Mouse (Mus musculus): ENCODE measurements around the gene Atp1b2. TPM values are rescaled to one million over a fixed set of nuclear protein-coding genes. Genes with fewer than 3 reads are reported as not detected.

Atp1b2 gene
- 31.0 and 36.2 TPM in 2 replicates for polyA plus RNA-seq (2014; fragmentation: Nextera tagmentation; extraction: Ambion mirVana)

DNA sequence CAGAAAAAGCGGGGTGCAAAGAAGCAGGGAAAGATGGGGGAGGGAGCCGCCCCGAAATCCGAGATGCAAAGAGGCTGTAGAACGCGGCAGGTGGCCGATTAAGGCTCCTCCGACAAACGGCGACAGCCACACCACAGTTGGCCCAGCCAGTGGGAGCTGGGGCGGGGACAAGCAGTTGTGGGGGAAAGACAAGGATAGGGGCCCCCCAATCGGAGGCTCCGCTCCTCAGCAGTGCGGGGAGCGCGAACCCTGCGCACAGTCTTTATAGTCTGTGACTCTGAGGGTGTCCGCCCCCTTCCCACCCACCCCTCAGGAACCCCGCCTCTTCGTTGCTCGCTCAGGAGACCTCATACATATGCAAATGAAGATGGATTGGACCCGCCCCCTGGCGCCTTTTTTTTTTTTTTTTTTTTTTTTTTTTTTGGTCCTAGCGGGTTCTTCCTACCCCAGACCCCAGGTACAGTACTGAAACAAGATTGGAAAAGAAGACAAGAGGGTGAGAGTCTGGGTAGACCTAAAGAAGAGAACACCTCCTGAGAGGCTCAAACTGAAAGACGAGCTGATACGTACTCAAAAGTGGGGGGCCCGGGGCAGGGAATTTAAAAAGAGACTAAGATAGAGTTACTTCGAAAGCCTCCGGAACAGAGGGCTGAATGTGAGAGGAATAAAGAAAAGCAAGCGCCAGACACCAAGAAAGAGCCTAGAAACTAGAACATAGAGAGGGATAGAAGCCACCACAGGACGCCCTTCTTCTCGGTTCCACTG lies at the start of gene Atp1b2:
Atp1b2 (minus strand) TSS at position 217 of the 765 bp plus-strand sequence.
- Histone ChIP-seq H3K4me2 (peak within 1 kb of the TSS; percentile 99), H3K9ac (ENCODE audit: low read depth, low read length) (peak within 1 kb of the TSS; percentile 83), H3K4me3 (ENCODE audit: low read depth, low read length) (peak within 1 kb of the TSS; percentile 59), H3K27ac (ENCODE audit: low read depth, low read length) (peak within 1 kb of the TSS; percentile 77), H3K9me3 (replicated peaks; ENCODE audit: control insufficient read depth, low read length) (no peaks in the 10 kb centered on the region), H3K4me1 (ENCODE audit: control insufficient read depth, insufficient read depth, low read length) (peaks cover 26% of the 10 kb centered on the region), H3K36me3 (ENCODE audit: control insufficient read depth, insufficient read depth, low read length) (no peaks in the 10 kb centered on the region), H3K27me3 (ENCODE audit: control insufficient read depth, insufficient read depth, low read length) (no peaks in the 10 kb centered on the region)
- peak; percentile 88 for ATAC-seq (replicated peaks; ENCODE audit: insufficient number of reproducible peaks, low FRiP score, low TSS enrichment)
- WGBS (ENCODE audit: insufficient replicate concordance): 1% methylated on average over 32 of the region's 32 CpGs

DNA sequence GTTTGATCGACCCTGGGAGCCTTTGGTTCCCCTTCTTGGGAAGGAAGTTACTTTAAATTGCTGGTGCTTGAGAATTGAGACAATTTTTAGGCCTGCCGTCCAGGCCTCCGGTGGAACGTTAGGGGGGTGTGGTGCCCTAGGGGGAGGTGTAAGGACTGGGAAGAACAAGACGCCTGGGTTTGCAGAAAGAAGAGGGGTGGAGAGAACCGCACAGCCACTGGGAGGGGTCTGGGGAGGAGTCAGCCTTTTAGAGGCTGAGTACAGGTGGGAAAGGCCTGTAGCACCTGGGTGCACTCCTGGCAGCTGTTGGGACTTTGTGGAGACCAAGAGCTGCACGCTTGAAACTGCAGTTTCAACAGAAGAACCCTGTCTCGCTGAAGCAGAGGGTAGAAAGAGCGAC lies 49.0 kb upstream of the Atp1b2 start:
- Histone ChIP-seq H3K27ac (ENCODE audit: low read depth, low read length) (peak overlapping the region; percentile 41; the same call in 1 of the 2 replicates), H3K9ac (ENCODE audit: low read depth, low read length) (no peak overlapping the region), H3K4me2 (peak overlapping the region; percentile 34; the same call in 1 of the 2 replicates), H3K36me3 (ENCODE audit: control insufficient read depth, insufficient read depth, low read length) (peaks cover 55% of the 10 kb centered on the region), H3K27me3 (ENCODE audit: control insufficient read depth, insufficient read depth, low read length) (no peaks in the 10 kb centered on the region), H3K4me3 (ENCODE audit: low read depth, low read length) (no peak overlapping the region), H3K4me1 (ENCODE audit: control insufficient read depth, insufficient read depth, low read length) (peaks cover 21% of the 10 kb centered on the region), H3K9me3 (replicated peaks; ENCODE audit: control insufficient read depth, low read length) (no peaks in the 10 kb centered on the region)
- 41% methylated on average over 9 of the region's 9 CpGs for WGBS (ENCODE audit: insufficient replicate concordance)
- no peak for ATAC-seq (replicated peaks; ENCODE audit: insufficient number of reproducible peaks, low FRiP score, low TSS enrichment)

DNA sequence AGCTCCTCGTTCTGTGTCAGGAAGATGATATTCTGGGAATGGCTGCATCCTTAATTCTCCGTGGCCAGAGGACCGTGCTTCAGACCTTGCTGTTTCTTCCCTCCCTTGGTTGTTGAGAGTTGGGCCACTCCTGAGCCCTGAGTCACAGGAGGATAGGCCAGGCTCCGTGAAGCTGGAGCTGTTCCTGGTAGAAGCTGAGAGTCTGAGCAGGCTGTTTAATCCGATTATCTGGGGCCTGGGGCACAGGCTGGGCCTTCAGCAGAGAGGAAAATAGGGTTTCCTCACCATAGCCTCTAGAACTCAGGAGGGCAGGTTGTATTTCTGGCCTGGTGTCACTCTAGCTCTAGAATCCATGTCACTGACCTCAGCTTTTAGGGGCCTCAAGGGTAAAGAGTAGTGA lies 47.7 kb upstream of the Atp1b2 start:
- Histone ChIP-seq H3K9ac (ENCODE audit: low read depth, low read length) (no peak overlapping the region), H3K4me1 (ENCODE audit: control insufficient read depth, insufficient read depth, low read length) (peaks cover 21% of the 10 kb centered on the region)
- WGBS (ENCODE audit: insufficient replicate concordance): 66% methylated on average over 5 of the region's 5 CpGs

DNA sequence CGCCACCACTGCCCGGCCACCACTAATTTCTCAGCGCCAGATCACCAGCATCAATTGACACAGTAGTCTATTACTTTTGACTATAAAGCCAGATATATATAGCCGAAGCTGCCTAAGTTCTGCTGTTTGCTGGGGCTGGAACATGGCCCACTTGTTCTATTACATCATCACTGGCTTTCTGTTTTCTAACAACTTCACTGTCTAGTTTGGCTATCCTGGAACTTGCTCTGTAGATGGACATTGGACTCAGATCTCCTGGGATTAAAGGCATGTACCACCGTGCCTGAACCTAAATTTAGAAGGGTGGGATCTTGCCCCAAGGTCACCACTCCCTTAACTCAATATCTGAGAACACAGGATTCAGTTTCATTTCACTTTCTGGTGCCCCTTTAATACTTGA lies 40.1 kb upstream of the Atp1b2 start:
- Histone ChIP-seq H3K27me3 (ENCODE audit: control insufficient read depth, insufficient read depth, low read length) (no peaks in the 10 kb centered on the region), H3K27ac (ENCODE audit: low read depth, low read length) (no peak overlapping the region), H3K36me3 (ENCODE audit: control insufficient read depth, insufficient read depth, low read length) (peaks cover 64% of the 10 kb centered on the region), H3K9ac (ENCODE audit: low read depth, low read length) (no peak overlapping the region), H3K4me3 (ENCODE audit: low read depth, low read length) (no peak overlapping the region), H3K4me1 (ENCODE audit: control insufficient read depth, insufficient read depth, low read length) (no peaks in the 10 kb centered on the region), H3K4me2 (no peak overlapping the region), H3K9me3 (replicated peaks; ENCODE audit: control insufficient read depth, low read length) (no peaks in the 10 kb centered on the region)
- no peak for ATAC-seq (replicated peaks; ENCODE audit: insufficient number of reproducible peaks, low FRiP score, low TSS enrichment)
- WGBS (ENCODE audit: insufficient replicate concordance): 82% methylated on average over 5 of the region's 5 CpGs

More for the DNA sequence above, 47.7 kb upstream of the Atp1b2 start:
- H3K9me3 ChIP-seq (replicated peaks; ENCODE audit: control insufficient read depth, low read length): no peaks in the 10 kb centered on the region
- ATAC-seq (replicated peaks; ENCODE audit: insufficient number of reproducible peaks, low FRiP score, low TSS enrichment): no peak
- no peak overlapping the region for H3K4me2 ChIP-seq
- H3K27ac ChIP-seq (ENCODE audit: low read depth, low read length): no peak overlapping the region
- no peaks in the 10 kb centered on the region for H3K27me3 ChIP-seq (ENCODE audit: control insufficient read depth, insufficient read depth, low read length)
- H3K4me3 ChIP-seq (ENCODE audit: low read depth, low read length): no peak overlapping the region
- peaks cover 65% of the 10 kb centered on the region for H3K36me3 ChIP-seq (ENCODE audit: control insufficient read depth, insufficient read depth, low read length)

DNA sequence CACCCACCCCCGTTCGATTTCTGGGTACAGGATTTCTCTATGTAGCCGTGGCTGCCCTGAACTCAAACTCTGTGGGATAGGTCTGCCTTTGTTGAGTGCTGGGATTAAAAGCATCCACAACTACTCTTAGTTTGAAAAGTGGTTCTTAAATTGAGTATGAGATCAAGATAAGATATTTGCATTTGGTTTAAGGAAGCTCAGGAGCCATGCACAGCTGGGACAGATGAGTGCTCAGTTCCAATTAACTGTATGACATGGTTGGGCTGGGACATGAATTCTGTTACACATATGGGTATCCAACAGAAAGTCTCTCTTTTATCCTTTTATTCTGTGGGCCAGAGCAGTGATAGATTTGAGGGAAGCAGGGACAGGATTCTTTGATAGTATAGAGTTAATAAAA lies 29.7 kb upstream of the Atp1b2 start:
- Histone ChIP-seq H3K27ac (ENCODE audit: low read depth, low read length) (no peak overlapping the region), H3K9me3 (replicated peaks; ENCODE audit: control insufficient read depth, low read length) (no peaks in the 10 kb centered on the region), H3K4me2 (no peak overlapping the region; the same call in 1 of the 2 replicates), H3K9ac (ENCODE audit: low read depth, low read length) (no peak overlapping the region), H3K4me3 (ENCODE audit: low read depth, low read length) (no peak overlapping the region), H3K27me3 (ENCODE audit: control insufficient read depth, insufficient read depth, low read length) (no peaks in the 10 kb centered on the region), H3K36me3 (ENCODE audit: control insufficient read depth, insufficient read depth, low read length) (peaks cover 15% of the 10 kb centered on the region), H3K4me1 (ENCODE audit: control insufficient read depth, insufficient read depth, low read length) (peaks cover 20% of the 10 kb centered on the region)
- WGBS (ENCODE audit: insufficient replicate concordance): 86% methylated on average over 3 of the region's 3 CpGs
- ATAC-seq (replicated peaks; ENCODE audit: insufficient number of reproducible peaks, low FRiP score, low TSS enrichment): no peak

DNA sequence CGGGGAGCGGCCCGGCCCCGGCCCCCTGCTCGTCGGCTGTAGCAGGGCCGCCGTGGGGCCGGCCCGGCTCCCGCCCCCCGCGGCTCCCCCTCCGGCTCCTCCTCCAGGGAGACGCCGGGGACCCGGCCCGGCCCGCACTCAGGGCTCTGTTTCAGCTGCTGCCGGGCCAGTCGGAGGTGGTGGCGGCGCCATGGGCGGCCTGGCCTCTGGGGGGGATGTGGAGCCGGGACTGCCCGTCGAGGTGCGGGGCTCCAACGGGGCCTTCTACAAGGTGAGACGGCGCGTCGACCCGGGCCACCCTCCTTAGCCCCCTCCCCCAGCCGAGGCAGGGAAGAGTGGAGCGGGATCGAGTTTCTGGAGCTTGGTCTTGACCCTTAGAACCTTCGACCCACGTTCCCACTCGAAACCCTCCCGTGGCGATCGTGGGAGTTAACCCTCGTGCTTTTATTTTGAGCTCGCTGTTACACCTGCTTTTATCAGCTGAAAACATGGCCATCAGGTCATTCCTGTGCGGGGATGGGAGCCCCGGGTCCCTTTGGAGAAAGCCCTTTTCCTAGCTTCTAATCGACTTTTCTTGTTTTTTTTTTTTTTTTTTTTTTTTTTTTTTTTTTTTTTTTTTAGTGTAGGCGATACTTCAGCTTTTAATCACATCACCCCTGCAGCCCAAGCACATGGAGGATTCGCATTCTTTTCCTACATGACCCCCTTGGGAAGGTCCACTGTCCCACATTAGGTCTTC lies 27.6 kb upstream of the Atp1b2 start:
- H3K4me1 ChIP-seq (ENCODE audit: control insufficient read depth, insufficient read depth, low read length): peaks cover 20% of the 10 kb centered on the region
- peak overlapping the region; percentile 98 for H3K27ac ChIP-seq (ENCODE audit: low read depth, low read length)
- under 1% methylated on average over 42 of the region's 50 CpGs for WGBS (ENCODE audit: insufficient replicate concordance)
- H3K4me3 ChIP-seq (ENCODE audit: low read depth, low read length): peak overlapping the region; percentile 97
- H3K36me3 ChIP-seq (ENCODE audit: control insufficient read depth, insufficient read depth, low read length): peaks cover 4% of the 10 kb centered on the region; the same call in 1 of the 2 replicates
- H3K4me2 ChIP-seq: peak overlapping the region; percentile 89
- H3K9me3 ChIP-seq (replicated peaks; ENCODE audit: control insufficient read depth, low read length): no peaks in the 10 kb centered on the region
- peak; percentile 62 for ATAC-seq (replicated peaks; ENCODE audit: insufficient number of reproducible peaks, low FRiP score, low TSS enrichment)
- H3K27me3 ChIP-seq (ENCODE audit: control insufficient read depth, insufficient read depth, low read length): no peaks in the 10 kb centered on the region
- H3K9ac ChIP-seq (ENCODE audit: low read depth, low read length): peak overlapping the region; percentile 96

DNA sequence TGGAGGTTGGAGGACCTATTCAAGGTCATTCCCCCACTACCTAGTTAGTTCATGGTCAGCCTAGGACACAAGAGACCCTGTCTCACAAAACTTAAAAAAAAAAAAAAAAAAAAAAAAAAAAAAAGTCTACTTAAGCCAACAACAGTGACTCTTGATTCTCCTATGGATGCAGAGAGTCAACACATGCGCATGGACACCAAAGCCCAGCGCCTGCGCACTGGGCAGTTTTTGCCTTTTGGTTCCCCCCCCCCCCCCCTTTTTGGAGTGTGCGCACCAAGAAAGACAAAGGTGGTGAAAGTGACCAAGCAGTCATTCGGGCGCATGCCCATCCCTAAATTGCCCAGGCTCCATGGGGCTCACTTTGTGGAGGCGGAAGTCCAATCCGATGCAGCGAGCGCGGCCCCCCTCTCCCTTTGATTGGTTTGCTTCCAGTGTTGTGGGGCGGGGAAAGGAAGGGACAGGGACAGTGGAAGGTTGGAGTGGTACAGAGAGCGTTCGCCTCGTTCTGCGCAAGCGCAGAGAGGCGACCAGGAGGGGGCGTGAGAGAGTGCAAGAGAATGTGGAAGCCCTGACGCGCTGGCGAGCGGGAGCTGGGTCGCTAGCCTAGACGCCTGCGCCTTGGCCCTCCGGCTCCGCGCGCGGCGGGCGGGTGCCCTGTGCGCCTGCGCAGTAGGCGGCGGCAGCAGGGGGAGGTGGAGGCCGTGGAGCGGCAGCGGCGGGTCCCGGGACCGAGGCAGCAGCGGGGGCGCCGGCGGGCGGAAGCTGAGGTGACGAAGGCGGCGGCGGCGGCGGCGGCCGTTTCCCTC lies 26.7 kb upstream of the Atp1b2 start, which contains the start of gene Fxr2:
Fxr2 (plus strand) TSS at position 707 of the 806 bp plus-strand sequence.
- ATAC-seq (replicated peaks; ENCODE audit: insufficient number of reproducible peaks, low FRiP score, low TSS enrichment): peak; percentile 97
- Histone ChIP-seq H3K27ac (ENCODE audit: low read depth, low read length) (peak within 1 kb of the TSS; percentile 98), H3K9ac (ENCODE audit: low read depth, low read length) (peak within 1 kb of the TSS; percentile 96), H3K4me2 (peak within 1 kb of the TSS; percentile 89), H3K36me3 (ENCODE audit: control insufficient read depth, insufficient read depth, low read length) (peaks cover 3% of the 10 kb centered on the region; the same call in 1 of the 2 replicates), H3K9me3 (replicated peaks; ENCODE audit: control insufficient read depth, low read length) (no peaks in the 10 kb centered on the region), H3K4me1 (ENCODE audit: control insufficient read depth, insufficient read depth, low read length) (peaks cover 20% of the 10 kb centered on the region), H3K27me3 (ENCODE audit: control insufficient read depth, insufficient read depth, low read length) (no peaks in the 10 kb centered on the region), H3K4me3 (ENCODE audit: low read depth, low read length) (peak within 1 kb of the TSS; percentile 97)
- under 1% methylated on average over 43 of the region's 56 CpGs for WGBS (ENCODE audit: insufficient replicate concordance)

DNA sequence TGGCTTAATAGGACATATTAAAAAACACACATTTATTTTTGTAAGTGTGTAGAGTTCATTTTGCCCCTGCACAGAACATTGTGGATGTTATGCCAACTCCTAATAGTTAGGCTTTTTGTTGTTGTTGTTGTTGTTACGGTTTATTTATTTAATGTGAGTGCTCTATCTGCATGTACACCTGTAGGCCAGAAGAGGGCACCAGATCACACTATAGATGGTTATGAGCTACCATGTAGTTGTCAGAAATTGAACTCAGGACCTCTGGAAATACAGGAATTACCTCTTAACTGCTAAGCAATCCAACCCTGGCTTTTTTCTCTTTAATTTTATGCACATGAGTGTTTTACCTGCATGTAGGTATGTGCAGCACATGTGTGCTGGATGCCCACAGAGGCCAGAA lies 24.1 kb upstream of the Atp1b2 start:
- WGBS (ENCODE audit: insufficient replicate concordance): 69% methylated on average over 1 of the region's 1 CpGs
- H3K4me2 ChIP-seq: no peak overlapping the region
- no peak overlapping the region for H3K27ac ChIP-seq (ENCODE audit: low read depth, low read length)

More for the DNA sequence above, 24.1 kb upstream of the Atp1b2 start:
- Histone ChIP-seq H3K36me3 (ENCODE audit: control insufficient read depth, insufficient read depth, low read length) (no peaks in the 10 kb centered on the region), H3K9ac (ENCODE audit: low read depth, low read length) (no peak overlapping the region), H3K27me3 (ENCODE audit: control insufficient read depth, insufficient read depth, low read length) (no peaks in the 10 kb centered on the region), H3K4me3 (ENCODE audit: low read depth, low read length) (no peak overlapping the region), H3K9me3 (replicated peaks; ENCODE audit: control insufficient read depth, low read length) (no peaks in the 10 kb centered on the region), H3K4me1 (ENCODE audit: control insufficient read depth, insufficient read depth, low read length) (peaks cover 11% of the 10 kb centered on the region)
- ATAC-seq (replicated peaks; ENCODE audit: insufficient number of reproducible peaks, low FRiP score, low TSS enrichment): no peak
